Mouse (Mus musculus) erythroblast, embryonic 14.5 days (primary cell): Measurements from ENCODE around the gene Wdr63.

Experiments
- GATA1 ChIP-seq: IDR thresholded peaks from 2 replicates; pipeline ENCODE4 v1.6.1; 2012; ENCODE audit warnings: low read length, inconsistent platforms, mixed read lengths
- TAL1 ChIP-seq: IDR thresholded peaks from 3 replicates; pipeline ENCODE4 v1.6.1; 2012; ENCODE audit warnings: low read length, inconsistent platforms, mixed read lengths

DNA sequence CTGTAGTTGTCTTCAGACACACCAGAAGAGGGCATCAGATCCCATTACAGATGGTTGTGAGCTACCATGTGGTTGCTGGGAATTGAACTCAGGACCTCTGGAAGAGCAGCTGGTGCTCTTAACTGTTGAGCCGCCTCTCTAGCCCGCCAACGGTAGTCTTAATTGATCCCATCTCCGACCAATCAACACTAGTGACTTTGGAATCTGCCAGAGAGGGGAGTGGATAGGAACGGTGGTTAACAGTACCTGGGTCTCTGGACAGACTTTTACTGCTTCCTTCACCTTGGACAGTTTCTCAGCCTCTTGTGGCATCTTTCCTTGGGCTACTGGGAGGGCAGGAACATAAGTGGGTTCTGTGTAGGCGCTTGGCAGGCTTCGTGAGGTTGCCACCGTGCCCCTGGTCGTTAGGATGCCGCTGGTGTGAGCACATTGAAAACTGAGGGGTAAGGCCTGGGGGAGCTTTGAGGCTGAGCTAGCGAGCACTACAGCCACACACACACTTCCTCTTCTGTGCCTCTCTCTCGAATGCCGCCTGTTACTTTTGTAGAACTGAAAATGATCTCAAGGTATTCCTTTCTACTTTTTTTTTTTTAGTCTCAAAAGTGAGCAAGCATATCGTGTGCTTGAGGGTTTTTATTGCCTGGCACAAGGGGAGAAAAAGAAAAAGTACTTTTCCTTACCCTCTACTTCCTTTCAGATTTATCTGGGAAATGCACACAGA, 114.3 kb downstream of the Wdr63 start:
- TF ChIP-seq GATA1, result no peak
- TF ChIP-seq TAL1, result no peak
